Mouse (Mus musculus): ENCODE measurements around the gene Atp5j. TPM values are rescaled to one million over a fixed set of nuclear protein-coding genes. Genes with fewer than 3 reads are reported as not detected.

Atp5j gene
- total and polyA plus RNA-seq, 3 experiments, result 191 to 240 TPM; not detected in 1

DNA sequence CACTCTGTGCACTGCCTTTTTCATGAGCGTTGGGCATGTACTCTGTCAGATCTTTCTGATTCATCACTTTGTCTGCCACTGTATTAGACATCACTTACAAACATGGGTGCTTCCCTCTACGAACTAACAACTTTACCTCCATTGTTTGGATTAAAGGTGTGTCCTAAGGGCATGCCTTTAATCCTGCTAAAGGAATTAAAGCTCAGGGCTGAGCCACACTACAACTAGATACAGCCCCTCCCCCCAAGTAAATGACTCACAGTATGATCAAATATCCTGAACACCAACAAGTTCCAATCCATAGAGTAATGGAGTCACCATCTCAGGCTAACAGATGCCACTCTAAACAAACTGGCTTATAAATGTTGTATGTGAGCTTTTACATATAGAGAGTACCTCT lies 3.2 kb upstream of the Atp5j start:
- no peak for DNase-seq (ENCODE audit: low read depth, low spot score)
- TF ChIP-seq TBP (IDR thresholded peaks at IDR 0.05; ENCODE audit: low read depth, low read length) (no peak), HCFC1 (IDR thresholded peaks at IDR 0.05; ENCODE audit: low read depth, low read length) (no peak), NRF1 (IDR thresholded peaks at IDR 0.05; ENCODE audit: insufficient read depth, low read depth, low read length, poor library complexity, severe bottlenecking) (no peak), MAX (IDR thresholded peaks at IDR 0.05; ENCODE audit: low read length) (no peak), MYB (IDR thresholded peaks at IDR 0.05; ENCODE audit: low read depth, low read length) (no peak), RCOR1 (IDR thresholded peaks at IDR 0.05; ENCODE audit: low read depth, low read length) (no peak)
- peaks cover 9 to 14% of the 10 kb centered on the region in 2 experiments for H3K36me3 ChIP-seq (ENCODE audit: control insufficient read depth in 1 of 2, insufficient read depth in 2 of 2, low read length in 2 of 2)

GRCm38 (mm10) chr16:84835823-84836743 lies 658 bp upstream of the Atp5j start:
- Histone ChIP-seq H3K27ac (ENCODE audit: control insufficient read depth, low read depth, low read length) (peak overlapping the region; percentile 81), H3K27me3 (ENCODE audit: control insufficient read depth in 1 of 2, insufficient read depth in 2 of 2, low read length in 2 of 2) (no peaks in the 10 kb centered on the region), H3K9me3 (replicated peaks; ENCODE audit: insufficient read depth, low read length) (no peaks in the 10 kb centered on the region), H3K79me2 (ENCODE audit: control insufficient read depth, insufficient read depth, low read length, poor library complexity) (peaks cover 49% of the 10 kb centered on the region), H3K4me1 (ENCODE audit: control insufficient read depth in 1 of 2, insufficient read depth in 2 of 2, low read length in 2 of 2) (peaks cover 0 to 3% of the 10 kb centered on the region in 2 experiments; a peak in 2 of 4 replicates), H3K4me3 (ENCODE audit: control insufficient read depth in 1 of 2, insufficient read depth in 1 of 2, low read depth in 2 of 2, low read length in 2 of 2) (peak overlapping the region; percentile 81 to 97), H3K36me3 (ENCODE audit: control insufficient read depth in 1 of 2, insufficient read depth in 2 of 2, low read length in 2 of 2) (peaks cover 14 to 16% of the 10 kb centered on the region in 2 experiments), H3K9ac (ENCODE audit: control insufficient read depth, low read depth, low read length, poor library complexity, severe bottlenecking) (peak overlapping the region; percentile 96)
- TF ChIP-seq SIN3A (IDR thresholded peaks at IDR 0.05; ENCODE audit: low read length) (peak; percentile 78), ELF1 (IDR thresholded peaks at IDR 0.05; ENCODE audit: low read depth, low read length) (no peak), USF1 (IDR thresholded peaks at IDR 0.05; ENCODE audit: low read depth, low read length) (no peak), CHD2 (IDR thresholded peaks at IDR 0.05; ENCODE audit: low read length) (no peak), NRF1 (IDR thresholded peaks at IDR 0.05; ENCODE audit: insufficient read depth, low read depth, low read length, poor library complexity, severe bottlenecking) (peak; percentile 86), TBP (IDR thresholded peaks at IDR 0.05; ENCODE audit: low read depth, low read length) (peak; percentile 74; the same call in 1 of the 2 replicates), MYC (IDR thresholded peaks at IDR 0.05; ENCODE audit: low read depth, low read length) (peak; percentile 33; the same call in 1 of the 2 replicates), USF2 (IDR thresholded peaks at IDR 0.05; ENCODE audit: borderline replicate concordance in 1 of 2, insufficient read depth in 1 of 2, low read depth in 1 of 2, low read length in 2 of 2) (no peak), POLR2AphosphoS2 (IDR thresholded peaks at IDR 0.05; ENCODE audit: low read length) (peak; percentile 76), ETS1 (IDR thresholded peaks at IDR 0.05; ENCODE audit: low read depth, low read length) (no peak), MAX (IDR thresholded peaks at IDR 0.05; ENCODE audit: low read length) (peak; percentile 45; the same call in 1 of the 2 replicates), NELFE (IDR thresholded peaks at IDR 0.05; ENCODE audit: low read depth, low read length) (peak; percentile 83), RCOR1 (IDR thresholded peaks at IDR 0.05; ENCODE audit: low read depth, low read length) (no peak), POLR2A (IDR thresholded peaks at IDR 0.05; ENCODE audit: control insufficient read depth in 1 of 2, insufficient read depth in 1 of 2, low read depth in 1 of 2, low read length in 2 of 2, poor library complexity in 1 of 2) (peak; percentile 50 to 85; a peak in 3 of 4 replicates), ZMIZ1 (IDR thresholded peaks at IDR 0.05; ENCODE audit: low read depth, low read length) (0 out of 2 replicates have a peak, but pooled peaks have one; percentile 66), HCFC1 (IDR thresholded peaks at IDR 0.05; ENCODE audit: low read depth, low read length) (peak; percentile 61; the same call in 1 of the 2 replicates), MAFK (IDR thresholded peaks at IDR 0.05; ENCODE audit: borderline replicate concordance, low read depth, low read length) (no peak), MXI1 (IDR thresholded peaks at IDR 0.05; ENCODE audit: low read depth, low read length) (0 out of 2 replicates have a peak, but pooled peaks have one; percentile 51)
- peak; percentile 91 for DNase-seq (ENCODE audit: low read depth, low spot score)

More for the DNA sequence above, 3.2 kb upstream of the Atp5j start:
- Histone ChIP-seq H3K27me3 (ENCODE audit: control insufficient read depth in 1 of 2, insufficient read depth in 2 of 2, low read length in 2 of 2) (no peaks in the 10 kb centered on the region), H3K4me1 (ENCODE audit: control insufficient read depth in 1 of 2, insufficient read depth in 2 of 2, low read length in 2 of 2) (no peaks in the 10 kb centered on the region; a peak in 1 of 4 replicates), H3K4me3 (ENCODE audit: control insufficient read depth in 1 of 2, insufficient read depth in 1 of 2, low read depth in 2 of 2, low read length in 2 of 2) (no peak overlapping the region), H3K9me3 (replicated peaks; ENCODE audit: insufficient read depth, low read length) (no peaks in the 10 kb centered on the region), H3K79me2 (ENCODE audit: control insufficient read depth, insufficient read depth, low read length, poor library complexity) (peaks cover 35% of the 10 kb centered on the region), H3K27ac (ENCODE audit: control insufficient read depth, low read depth, low read length) (no peak overlapping the region), H3K9ac (ENCODE audit: control insufficient read depth, low read depth, low read length, poor library complexity, severe bottlenecking) (no peak overlapping the region)

Data from MEL (cell line).